Mouse (Mus musculus): ENCODE results near the gene Ggt1.

- no peak for TF ChIP-seq POLR2A (IDR thresholded peaks at IDR 0.05; ENCODE audit: borderline replicate concordance, extremely low read depth, insufficient read depth, insufficient read length, poor library complexity, severe bottlenecking)
- TF ChIP-seq CTCF (IDR thresholded peaks at IDR 0.05; ENCODE audit: borderline replicate concordance, extremely low read depth, insufficient read depth, insufficient read length) = no peak
These were observed 9.3 kb upstream of the Ggt1 start for GRCm38 (mm10) chr10:75552106-75552505.

Data from brain, embryonic 14.5 days (tissue).